Mouse (Mus musculus) kidney, adult 2 months (tissue): Measurements from ENCODE around the gene Dctn1. TPM values are rescaled to one million over a fixed set of nuclear protein-coding genes. Genes with fewer than 3 reads are reported as not detected.

Experiments
- DNase-seq: peaks from one replicate; pipeline ENCODE4 v3.0.0; 2021
- H3K27ac ChIP-seq: fragments of 200-500 bp; 2 replicates; pipeline ENCODE4 v1.5.1; 2012; ENCODE audit warnings: low read depth, low read length, control low read depth, inconsistent platforms; ENCODE audit not compliant: insufficient read depth
- H3K27me3 ChIP-seq: fragments of 200-500 bp; replicated peaks from 2 replicates; pipeline ENCODE4 v1.6.1; 2012; ENCODE audit warnings: mild to moderate bottlenecking, moderate library complexity, low read length, inconsistent platforms; ENCODE audit not compliant: control insufficient read depth, insufficient read depth
- H3K36me3 ChIP-seq: fragments of 200-500 bp; 2 replicates; pipeline ENCODE4 v1.6.1; 2012; ENCODE audit warnings: mild to moderate bottlenecking, moderate library complexity, low read length, inconsistent platforms; ENCODE audit not compliant: control insufficient read depth, insufficient read depth
- H3K4me1 ChIP-seq: fragments of 200-500 bp; 2 replicates; pipeline ENCODE4 v1.6.1; 2011; ENCODE audit warnings: low read length; ENCODE audit not compliant: control insufficient read depth, insufficient read depth
- H3K4me3 ChIP-seq: fragments of 200-500 bp; 2 replicates; pipeline ENCODE4 v1.5.1; 2011; ENCODE audit warnings: mild to moderate bottlenecking, low read depth, low read length, control low read depth; ENCODE audit not compliant: insufficient read depth
- CTCF ChIP-seq: fragments of 200-500 bp; conservative IDR thresholded peaks from 2 replicates; pipeline ENCODE4 v1.5.1; 2011; ENCODE audit warnings: low read depth, mild to moderate bottlenecking, control low read depth, low read length, moderate library complexity, mixed read lengths; ENCODE audit not compliant: insufficient read depth, insufficient read length
- POLR2A ChIP-seq: fragments of 200-500 bp; IDR thresholded peaks from one replicate; pipeline ENCODE4 v1.6.1; 2011; ENCODE audit warnings: low read depth, low read length, control low read depth
- WGBS: fragments of 180-500 bp; shearing (Covaris S2); methylation state at CpG from one replicate; pipeline ENCODE4 v1.1.7; 2018; 5-methylcytosine and 5-hydroxymethylcytosine counted together
- polyA plus RNA-seq: library from polyadenylated mRNA; depleted of rRNA; stranded (reverse); fragments of >200 nt; gene quantifications from 2 replicates; pipeline ENCODE4 v1.2.3, GENCODE M21; 2012

Gene Dctn1
- polyA plus RNA-seq, 1 experiment, result 93.1 TPM

- Histone ChIP-seq H3K4me3 (peak overlapping the region; percentile 88), H3K4me1 (peaks cover 24% of the 10 kb centered on the region), H3K36me3 (no peaks in the 10 kb centered on the region), H3K27me3 (no peaks in the 10 kb centered on the region), H3K27ac (peak overlapping the region; percentile 99)
- DNase-seq, result no peak
- 16% methylated on average over 5 of the region's 5 CpGs for WGBS
- no peak for TF ChIP-seq POLR2A
- TF ChIP-seq CTCF, result no peak
Measured at GRCm38 (mm10) chr6:83136291-83136880, 29.3 kb upstream of the Dctn1 start.

DNA sequence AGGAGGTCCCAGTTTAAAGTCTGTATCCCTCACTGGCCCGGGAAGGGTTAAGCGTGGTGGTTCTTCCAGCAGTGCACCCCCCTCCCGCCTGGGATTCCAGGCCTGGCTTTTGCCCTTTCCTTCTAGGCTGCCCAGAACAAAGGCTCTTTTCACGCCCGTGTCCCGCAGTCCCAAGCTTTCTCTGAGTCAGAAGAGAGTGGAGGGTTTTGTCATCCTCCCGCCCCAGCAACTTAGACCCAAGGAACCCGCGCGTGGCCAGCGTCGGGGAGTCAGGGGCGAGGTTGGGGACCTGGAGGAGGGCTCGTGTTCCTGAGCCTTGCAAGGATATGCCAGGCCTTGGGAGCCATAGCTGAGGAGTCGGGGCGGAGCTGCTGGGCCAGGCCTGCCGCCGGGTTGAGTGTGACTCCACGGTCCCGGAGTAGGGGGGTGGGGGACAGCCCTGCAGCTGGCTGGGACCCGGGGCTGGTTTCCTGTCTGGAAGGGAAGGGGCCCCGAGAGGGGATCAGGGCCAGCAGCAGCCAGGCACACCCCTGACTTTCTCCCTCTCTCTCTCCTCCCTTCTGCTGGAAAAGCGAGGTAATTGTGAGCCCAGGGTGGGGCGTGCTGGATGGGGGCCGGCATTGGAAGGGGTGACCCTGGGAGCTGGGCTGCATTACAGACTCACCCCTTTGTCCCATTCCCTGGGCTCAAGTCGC lies 28.7 kb upstream of the Dctn1 start:
- peaks cover 19% of the 10 kb centered on the region for H3K4me1 ChIP-seq
- 1% methylated on average over 26 of the region's 26 CpGs for WGBS
- H3K4me3 ChIP-seq, result peak overlapping the region; percentile 88
- H3K27ac ChIP-seq, result peak overlapping the region; percentile 99
- no peaks in the 10 kb centered on the region for H3K27me3 ChIP-seq
- peak; percentile 79 for DNase-seq
- no peaks in the 10 kb centered on the region for H3K36me3 ChIP-seq
- no peak for TF ChIP-seq POLR2A
- no peak for TF ChIP-seq CTCF

GRCm38 (mm10) chr6:83137576-83137950 lies 28.2 kb upstream of the Dctn1 start:
- H3K4me1 ChIP-seq, result peaks cover 16% of the 10 kb centered on the region
- TF ChIP-seq CTCF (no peak; the same call in 1 of the 2 replicates), POLR2A (peak; percentile 87)
- WGBS, result under 1% methylated on average over 12 of the region's 12 CpGs
- peak overlapping the region; percentile 88 for H3K4me3 ChIP-seq
- H3K36me3 ChIP-seq, result no peaks in the 10 kb centered on the region
- no peaks in the 10 kb centered on the region for H3K27me3 ChIP-seq
- H3K27ac ChIP-seq, result peak overlapping the region; percentile 99
- DNase-seq, result peak; percentile 95

DNA sequence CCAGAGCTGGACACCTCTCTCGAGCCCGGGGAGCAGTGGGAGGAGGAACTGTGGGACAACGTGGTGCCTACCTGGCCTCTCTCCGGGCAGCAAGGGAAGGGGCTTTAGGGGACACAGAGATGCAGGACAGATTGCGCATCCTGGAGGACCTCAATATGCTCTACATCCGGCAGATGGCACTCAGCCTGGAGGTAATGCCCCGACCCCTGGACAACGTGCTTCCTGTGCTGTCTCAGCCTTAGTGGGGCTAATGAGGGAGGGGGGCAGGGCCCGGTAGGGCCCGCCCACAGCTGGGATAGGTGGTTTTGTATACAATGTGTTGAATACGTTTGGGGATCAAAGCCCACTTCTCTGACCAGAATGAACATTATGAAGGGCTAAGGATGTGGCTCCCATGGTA lies 27.7 kb upstream of the Dctn1 start:
- 7% methylated on average over 11 of the region's 11 CpGs for WGBS
- Histone ChIP-seq H3K4me3 (peak overlapping the region; percentile 88), H3K4me1 (peaks cover 16% of the 10 kb centered on the region), H3K27me3 (no peaks in the 10 kb centered on the region), H3K27ac (peak overlapping the region; percentile 53), H3K36me3 (no peaks in the 10 kb centered on the region)
- TF ChIP-seq POLR2A (no peak), CTCF (no peak)
- no peak for DNase-seq

DNA sequence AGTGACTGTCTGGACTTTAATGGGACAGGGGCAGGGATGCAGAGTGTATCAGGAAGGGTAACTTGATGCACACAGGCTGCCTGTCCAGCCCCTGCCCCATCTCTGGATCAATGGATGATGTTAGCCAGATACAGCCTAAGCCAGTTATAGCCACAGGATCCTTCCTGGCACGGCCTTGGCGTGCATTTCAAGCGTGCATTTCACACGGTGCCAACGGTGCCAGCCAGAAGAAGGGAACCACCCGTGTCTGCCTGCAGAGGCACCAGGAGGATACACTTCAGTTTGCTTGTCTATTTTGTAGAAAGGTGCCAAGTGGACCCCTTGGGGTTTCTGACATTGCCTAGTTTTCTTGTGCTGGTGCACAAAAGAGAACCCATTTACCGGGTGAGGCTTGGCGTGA lies 25.7 kb upstream of the Dctn1 start:
- 94% methylated on average over 8 of the region's 8 CpGs for WGBS
- Histone ChIP-seq H3K4me1 (peaks cover 6% of the 10 kb centered on the region), H3K27me3 (no peaks in the 10 kb centered on the region), H3K27ac (no peak overlapping the region), H3K36me3 (no peaks in the 10 kb centered on the region), H3K4me3 (no peak overlapping the region)
- no peak for DNase-seq
- TF ChIP-seq POLR2A (no peak), CTCF (no peak)

DNA sequence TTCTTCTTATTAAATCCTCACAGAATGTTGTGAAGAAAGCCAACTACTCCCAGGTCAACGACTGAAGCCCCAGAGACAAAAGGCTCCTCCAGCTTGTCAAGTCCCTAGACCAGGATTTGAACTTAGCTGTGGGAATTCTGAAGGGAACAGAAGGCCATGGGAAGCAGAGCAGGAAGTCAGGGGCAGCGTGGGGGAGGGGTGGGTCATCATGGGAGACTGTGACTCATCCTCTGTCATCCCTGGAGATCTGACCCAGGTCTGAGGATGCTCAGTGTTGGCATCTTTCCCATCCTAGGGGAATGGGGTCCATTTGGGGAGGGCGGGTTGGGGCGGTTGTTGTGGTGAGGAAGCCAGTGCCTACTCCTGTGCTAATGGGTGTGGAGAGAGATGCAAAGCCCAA lies 24.1 kb upstream of the Dctn1 start:
- no peak overlapping the region; the same call in 1 of the 2 replicates for H3K4me3 ChIP-seq
- no peak for DNase-seq
- peaks cover 4% of the 10 kb centered on the region; the same call in 1 of the 2 replicates for H3K4me1 ChIP-seq
- no peaks in the 10 kb centered on the region for H3K27me3 ChIP-seq
- H3K27ac ChIP-seq, result no peak overlapping the region
- H3K36me3 ChIP-seq, result no peaks in the 10 kb centered on the region
- WGBS, result 53% methylated on average over 4 of the region's 4 CpGs
- TF ChIP-seq POLR2A (no peak), CTCF (no peak)

- 0 out of 2 replicates have a peak overlapping the region, but pooled peaks have one; percentile 14 for H3K27ac ChIP-seq
- H3K36me3 ChIP-seq, result no peaks in the 10 kb centered on the region
- 31% methylated on average over 41 of the region's 41 CpGs for WGBS
- DNase-seq, result peak; percentile 38
- peaks cover 4% of the 10 kb centered on the region; the same call in 1 of the 2 replicates for H3K4me1 ChIP-seq
- no peak for TF ChIP-seq POLR2A
- TF ChIP-seq CTCF, result no peak
- no peaks in the 10 kb centered on the region for H3K27me3 ChIP-seq
- peak overlapping the region; percentile 21; the same call in 1 of the 2 replicates for H3K4me3 ChIP-seq
Measured at GRCm38 (mm10) chr6:83142211-83142731, 23.4 kb upstream of the Dctn1 start.
